Mouse (Mus musculus) olfactory bulb, adult 2 months (tissue): ENCODE measurements around the gene Myo10.

ENCODE experiments used
- CTCF ChIP-seq: fragments of 200-500 bp; IDR thresholded peaks from 2 replicates; pipeline ENCODE4 v1.5.1; 2012; ENCODE audit warnings: low read depth, mild to moderate bottlenecking, low read length, moderate library complexity; ENCODE audit not compliant: insufficient read depth
- POLR2A ChIP-seq: fragments of 200-500 bp; IDR thresholded peaks from 2 replicates; pipeline ENCODE4 v1.6.1; 2012; ENCODE audit warnings: mild to moderate bottlenecking, low read depth, low read length, moderate library complexity; ENCODE audit not compliant: insufficient read depth

GRCm38 (mm10) chr15:25811834-25812250 is 189.5 kb downstream of the Myo10 start:
- TF ChIP-seq POLR2A (no peak), CTCF (no peak)
